Comparison of ENCODE assay signal across 9 mouse cellular contexts in the genomic region with DNA sequence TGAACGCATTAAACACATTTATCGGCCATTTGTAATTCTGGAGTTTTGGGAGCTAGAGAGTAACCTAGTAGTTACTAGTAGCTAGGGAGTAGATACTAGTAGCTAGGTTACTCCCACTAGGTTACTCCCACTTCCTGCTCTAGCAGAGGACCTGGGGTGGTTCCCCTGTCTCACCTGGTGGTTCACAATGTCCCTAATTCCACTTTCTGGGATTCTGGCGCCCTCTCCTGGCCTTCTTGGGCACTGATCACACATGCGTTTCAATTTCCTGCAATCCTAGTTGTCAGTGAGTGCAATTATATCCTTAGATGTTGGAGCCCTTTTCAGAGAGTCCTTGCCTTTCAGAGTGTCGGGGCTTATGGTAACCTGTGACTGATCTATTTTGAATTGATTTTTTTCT. TPM values are rescaled to one million over a fixed set of nuclear protein-coding genes. Genes with fewer than 3 reads are reported as not detected.
DNase-seq lines count a peak whose midpoint lies in the region; ATAC-seq and TF ChIP-seq lines count a peak whose summit lies in the region.
"Had no signal": no experiment of that assay in that cellular context is flagged by ENCODE, and none has a peak within 500 bp of the region (broad histone marks: within the 10 kb centered on the region; RNA-seq: fewer than 3 reads in every experiment).

No protein-coding gene starts in this region.

- H3K4me3 ChIP-seq in forebrain, embryonic 11.5 days (ENCODE audit: low read depth, low read length): no peak overlapping the region
- H3K4me3 ChIP-seq in forebrain, embryonic 16.5 days (replicated peaks; ENCODE audit: low read length): no peak overlapping the region
- no peak overlapping the region for H3K4me3 ChIP-seq in lung, adult 2 months (replicated peaks; ENCODE audit: extremely low read depth, low read depth, low read length)

- H3K27me3 ChIP-seq in forebrain, embryonic 11.5 days (ENCODE audit: control insufficient read depth, insufficient read depth, low read length): peaks cover 45% of the 10 kb centered on the region
- H3K27me3 ChIP-seq in forebrain, embryonic 16.5 days (replicated peaks; ENCODE audit: control insufficient read depth, insufficient read depth, low read length): peaks cover 36% of the 10 kb centered on the region
- peaks cover 5% of the 10 kb centered on the region; the same call in 1 of the 2 replicates for H3K27me3 ChIP-seq in splenic B cell, adult 2 months (ENCODE audit: control insufficient read depth, insufficient read depth, low read length, poor library complexity, severe bottlenecking)

- H3K4me1 ChIP-seq in forebrain, embryonic 11.5 days (replicated peaks; ENCODE audit: control insufficient read depth, insufficient read depth, low read length): peaks cover 14% of the 10 kb centered on the region
- peaks cover 15% of the 10 kb centered on the region for H3K4me1 ChIP-seq in forebrain, embryonic 16.5 days (replicated peaks; ENCODE audit: control insufficient read depth, insufficient read depth, low read length)
- no peaks in the 10 kb centered on the region; the same call in 1 of the 2 replicates for H3K4me1 ChIP-seq in lung, adult 2 months (ENCODE audit: control insufficient read depth, insufficient read depth, low read length)

- no peak for ATAC-seq in forebrain, embryonic 11.5 days (replicated peaks; ENCODE audit: low FRiP score)
- no peak for ATAC-seq in forebrain, embryonic 16.5 days

- no peak overlapping the region for H3K4me2 ChIP-seq in forebrain, embryonic 11.5 days (ENCODE audit: low read depth, low read length, severe bottlenecking)
- no peak overlapping the region for H3K4me2 ChIP-seq in forebrain, embryonic 16.5 days (ENCODE audit: low read length)

- no peak overlapping the region for H3K9ac ChIP-seq in forebrain, embryonic 11.5 days (ENCODE audit: low read length)
- H3K9ac ChIP-seq in forebrain, embryonic 16.5 days (replicated peaks; ENCODE audit: low read depth, low read length): no peak overlapping the region
- H3K9ac ChIP-seq: hindbrain, embryonic 15.5 days had no signal

- no peak for TF ChIP-seq POLR2A in lung, adult 2 months (IDR thresholded peaks at IDR 0.05; ENCODE audit: borderline replicate concordance, extremely low read depth, low read depth, low read length)

- DNase-seq in forebrain, embryonic 11.5 days (ENCODE audit: low spot score): peak; percentile 67
- peak; percentile 9 to 61 for DNase-seq in spleen, postnatal 10 days (ENCODE audit: low spot score in 2 of 2)
- no peak for DNase-seq in spleen, postnatal 14 days (ENCODE audit: low spot score in 2 of 2)
- peak; percentile 54 to 59 for DNase-seq in cerebellum, postnatal 36 days
- peak; percentile 64 for DNase-seq in kidney, adult 9 months
- DNase-seq in lung, adult 2 months: peak; percentile 37
- DNase-seq in splenic B cell, adult 2 months (ENCODE audit: low read depth, low spot score): peak; percentile 45

- 35% methylated on average over 5 of the region's 5 CpGs for WGBS in forebrain, embryonic 11.5 days
- WGBS in forebrain, embryonic 16.5 days: 35% methylated on average over 5 of the region's 5 CpGs
- WGBS in lung, adult 2 months: 33% methylated on average over 5 of the region's 5 CpGs

- TF ChIP-seq CTCF in lung, adult 2 months (IDR thresholded peaks at IDR 0.05; ENCODE audit: insufficient read depth, low read length): peak; percentile 60

- H3K9me3 ChIP-seq in forebrain, embryonic 11.5 days (ENCODE audit: control insufficient read depth, low read length): peaks cover 2% of the 10 kb centered on the region; the same call in 1 of the 2 replicates
- no peaks in the 10 kb centered on the region; the same call in 1 of the 2 replicates for H3K9me3 ChIP-seq in forebrain, embryonic 16.5 days (ENCODE audit: control insufficient read depth, low read length)
- H3K9me3 ChIP-seq: hindbrain, embryonic 15.5 days had no signal

- H3K27ac ChIP-seq in forebrain, embryonic 11.5 days (ENCODE audit: low read depth, low read length): no peak overlapping the region
- H3K27ac ChIP-seq in forebrain, embryonic 16.5 days (ENCODE audit: low read length): no peak overlapping the region
- H3K27ac ChIP-seq: hindbrain, embryonic 15.5 days had no signal

- no peaks in the 10 kb centered on the region for H3K36me3 ChIP-seq in forebrain, embryonic 11.5 days (ENCODE audit: control insufficient read depth, insufficient read depth, low read length)
- no peaks in the 10 kb centered on the region for H3K36me3 ChIP-seq in forebrain, embryonic 16.5 days (ENCODE audit: control insufficient read depth, insufficient read depth)
- H3K36me3 ChIP-seq in splenic B cell, adult 2 months (ENCODE audit: control insufficient read depth, insufficient read depth, low read length, poor library complexity, severe bottlenecking): no peaks in the 10 kb centered on the region
- H3K36me3 ChIP-seq: hindbrain, embryonic 15.5 days had no signal

RNA-seq across cellular contexts. Expression of a gene that starts 2.7 kb away (rescaled TPM):
- 0.92 and 1.0 TPM in 2 replicates for polyA plus RNA-seq in forebrain, embryonic 11.5 days (2014; fragmentation: Nextera tagmentation; extraction: Ambion mirVana)
- 6.5 and 12.5 TPM in 2 replicates for polyA plus RNA-seq in forebrain, embryonic 16.5 days (2015; fragmentation: Nextera tagmentation; extraction: Ambion mirVana)
- polyA plus RNA-seq in lung, adult 2 months (2012; rRNA removed): 0.05 and 0.20 TPM in 2 replicates

RNA-seq across cellular contexts. Expression of a gene that starts 42.5 kb away (rescaled TPM):
- polyA plus RNA-seq in forebrain, embryonic 11.5 days (2014; fragmentation: Nextera tagmentation; extraction: Ambion mirVana): 44.5 and 45.6 TPM in 2 replicates
- 60.2 and 61.5 TPM in 2 replicates for polyA plus RNA-seq in forebrain, embryonic 16.5 days (2015; fragmentation: Nextera tagmentation; extraction: Ambion mirVana)
- polyA plus RNA-seq in lung, adult 2 months (2012; rRNA removed): 7.3 and 10.1 TPM in 2 replicates

RNA-seq across cellular contexts. Expression of a gene that starts 42.6 kb away (rescaled TPM):
- polyA plus RNA-seq in forebrain, embryonic 11.5 days (2014; fragmentation: Nextera tagmentation; extraction: Ambion mirVana): 54.7 and 57.9 TPM in 2 replicates
- 30.0 and 32.2 TPM in 2 replicates for polyA plus RNA-seq in forebrain, embryonic 16.5 days (2015; fragmentation: Nextera tagmentation; extraction: Ambion mirVana)
- 9.0 and 10.8 TPM in 2 replicates for polyA plus RNA-seq in lung, adult 2 months (2012; rRNA removed)

Comparison
In these comparisons a context has a peak if more than half of its experiments do, and no peak if none do; other contexts are left out.
1. DNase-seq: peak in forebrain, embryonic 11.5 days (single experiment), spleen, postnatal 10 days (2 of 2), cerebellum, postnatal 36 days (2 of 2), kidney, adult 9 months (single experiment), lung, adult 2 months (single experiment) and splenic B cell, adult 2 months (single experiment); none in spleen, postnatal 14 days (0 of 2).